Mouse (Mus musculus) midbrain, embryonic 14.5 days (tissue): ENCODE data around the gene Gm8281. TPM values are rescaled to one million over a fixed set of nuclear protein-coding genes. Genes with fewer than 3 reads are reported as not detected.
A peak's percentile ranks its signal among the peaks of the same experiment; 100 is the strongest.
"Not testable (repeated sequence)": the region's sequence is repeated elsewhere in the genome, so short reads cannot be mapped to it uniquely, and the experiment has no call there.

Source experiments
- ATAC-seq: fragments of 200-750 bp; cut with Nextera tagmentation; 2 replicates; pipeline ENCODE4 v1.8.0; 2017; ENCODE audit warnings: moderate number of reproducible peaks, moderate library complexity; ENCODE audit not compliant: low FRiP score, low TSS enrichment
- DNase-seq: peaks from one replicate; pipeline ENCODE4 v3.0.0-alpha.2; 2015
- H3K27ac ChIP-seq: fragments of 300-500 bp; sonication (generic); replicated peaks from 2 replicates; pipeline ENCODE4 v1.5.1; 2014; ENCODE audit warnings: mild to moderate bottlenecking, low read depth, low read length, moderate library complexity
- H3K27me3 ChIP-seq: fragments of 300-500 bp; sonication (generic); 2 replicates; pipeline ENCODE4 v1.6.1; 2014; ENCODE audit warnings: low read length, control low read depth, mixed read lengths; ENCODE audit not compliant: control insufficient read depth, insufficient read depth
- H3K36me3 ChIP-seq: fragments of 300-500 bp; sonication (generic); 2 replicates; pipeline ENCODE4 v1.6.1; 2014; ENCODE audit warnings: low read length, control low read depth; ENCODE audit not compliant: control insufficient read depth, insufficient read depth
- H3K4me1 ChIP-seq: fragments of 300-500 bp; sonication (generic); 2 replicates; pipeline ENCODE4 v1.6.1; 2014; ENCODE audit warnings: mild to moderate bottlenecking, antibody characterized with exemption, low read length, control low read depth; ENCODE audit not compliant: control insufficient read depth, insufficient read depth
- H3K4me2 ChIP-seq: fragments of 300-500 bp; sonication (generic); 2 replicates; pipeline ENCODE4 v1.6.1; 2014; ENCODE audit warnings: mild to moderate bottlenecking, low read length, moderate library complexity
- H3K4me3 ChIP-seq: fragments of 300-500 bp; sonication (generic); replicated peaks from 2 replicates; pipeline ENCODE4 v1.5.1; 2014; ENCODE audit warnings: low read depth, low read length
- H3K9ac ChIP-seq: fragments of 300-500 bp; sonication (generic); replicated peaks from 2 replicates; pipeline ENCODE4 v1.6.1; 2014; ENCODE audit warnings: mild to moderate bottlenecking, low read length, moderate library complexity
- H3K9me3 ChIP-seq: fragments of 300-500 bp; sonication (generic); 2 replicates; pipeline ENCODE4 v1.6.1; 2016; ENCODE audit warnings: low read length, control low read depth, mixed read lengths; ENCODE audit not compliant: control insufficient read depth
- WGBS: fragments of 180-500 bp; shearing (Covaris S2); extraction: QIAGEN DNeasy Blood & Tissue Kit; methylation state at CpG from one replicate; pipeline ENCODE4 v1.1.7; 2014; 5-methylcytosine and 5-hydroxymethylcytosine counted together
- polyA plus RNA-seq: library from polyadenylated mRNA; unstranded; fragments of >200 nt; fragmentation: Nextera tagmentation; extraction: Ambion mirVana; gene quantifications from 2 replicates; pipeline ENCODE4 v1.2.1, GENCODE M21; 2014

Gene Gm8281
- 11.2 and 18.7 TPM in 2 replicates for polyA plus RNA-seq

GRCm38 (mm10) chr14:5070611-5071490 lies at the start of gene Gm8281:
Gene Gm8281 (plus strand): TSS chr14:5071040.
- not testable (repeated sequence) for H3K36me3 ChIP-seq, H3K27ac ChIP-seq, H3K27me3 ChIP-seq, H3K4me1 ChIP-seq, ATAC-seq, H3K9me3 ChIP-seq
- peak within 1 kb of the TSS; percentile 63 for H3K9ac ChIP-seq
- H3K4me3 ChIP-seq: peak within 1 kb of the TSS; percentile 41
- peak; percentile 64 for DNase-seq
- under 1% methylated on average over 20 of the region's 63 CpGs for WGBS
- H3K4me2 ChIP-seq: peak within 1 kb of the TSS; percentile 49

GRCm38 (mm10) chr14:5050329-5050728 lies 20.5 kb upstream of the Gm8281 start, which contains the start of gene 4930555G01Rik:
Gene 4930555G01Rik (plus strand): TSS chr14:5050629.
- not testable (repeated sequence) for H3K27ac ChIP-seq, H3K4me2 ChIP-seq, H3K27me3 ChIP-seq, H3K9me3 ChIP-seq, H3K9ac ChIP-seq, DNase-seq, H3K4me1 ChIP-seq, ATAC-seq, H3K36me3 ChIP-seq, H3K4me3 ChIP-seq
- WGBS: no CpG with 5 or more reads among the region's 3 CpGs

- not testable (repeated sequence) for H3K27me3 ChIP-seq, H3K27ac ChIP-seq, H3K9ac ChIP-seq, H3K9me3 ChIP-seq, H3K4me2 ChIP-seq, H3K36me3 ChIP-seq, DNase-seq, H3K4me1 ChIP-seq, H3K4me3 ChIP-seq, ATAC-seq
- WGBS: 69% methylated on average over 2 of the region's 2 CpGs
Observed at GRCm38 (mm10) chr14:5131219-5131618, 60.4 kb downstream of the Gm8281 start, which contains the start of gene Gm8279. Gene Gm8279 (plus strand): TSS chr14:5131519.

Other genes starting within 250 kb of the Gm8281 start
- not detected in 2 replicates for gene Gm3269, start 232.9 kb upstream of the Gm8281 start, polyA plus RNA-seq
- 3.0 and 4.4 TPM in 2 replicates for gene Gm3264, start 215.5 kb upstream of the Gm8281 start, polyA plus RNA-seq
- not detected in 2 replicates for gene Gm3278, start 178.6 kb upstream of the Gm8281 start, polyA plus RNA-seq
- not detected in 2 replicates for gene Gm8297, start 87.1 kb upstream of the Gm8281 start, polyA plus RNA-seq
- not detected in 2 replicates for gene Gm3298, start 55.1 kb upstream of the Gm8281 start, polyA plus RNA-seq
- gene 4930555G01Rik, start 20.4 kb upstream of the Gm8281 start, polyA plus RNA-seq: not detected in 2 replicates
- gene Gm8279, start 60.5 kb downstream of the Gm8281 start, polyA plus RNA-seq: 0.45 TPM in 1 of 2 replicates, not detected in the other
- gene Gm3317, start 93.5 kb downstream of the Gm8281 start, polyA plus RNA-seq: not detected in 2 replicates
- not detected in 2 replicates for gene Gm8271, start 114.8 kb downstream of the Gm8281 start, polyA plus RNA-seq
- 0.26 TPM in 1 of 2 replicates, not detected in the other for gene Gm3526, start 189.5 kb downstream of the Gm8281 start, polyA plus RNA-seq